Mouse (Mus musculus): ENCODE results near the gene Ccdc57. TPM values are rescaled to one million over a fixed set of nuclear protein-coding genes. Genes with fewer than 3 reads are reported as not detected.
A peak's percentile ranks its signal among the peaks of the same experiment; 100 is the strongest.

The Ccdc57 gene
- total RNA-seq, 2 experiments from 2014 or later = 6.2 to 7.0 TPM

DNA sequence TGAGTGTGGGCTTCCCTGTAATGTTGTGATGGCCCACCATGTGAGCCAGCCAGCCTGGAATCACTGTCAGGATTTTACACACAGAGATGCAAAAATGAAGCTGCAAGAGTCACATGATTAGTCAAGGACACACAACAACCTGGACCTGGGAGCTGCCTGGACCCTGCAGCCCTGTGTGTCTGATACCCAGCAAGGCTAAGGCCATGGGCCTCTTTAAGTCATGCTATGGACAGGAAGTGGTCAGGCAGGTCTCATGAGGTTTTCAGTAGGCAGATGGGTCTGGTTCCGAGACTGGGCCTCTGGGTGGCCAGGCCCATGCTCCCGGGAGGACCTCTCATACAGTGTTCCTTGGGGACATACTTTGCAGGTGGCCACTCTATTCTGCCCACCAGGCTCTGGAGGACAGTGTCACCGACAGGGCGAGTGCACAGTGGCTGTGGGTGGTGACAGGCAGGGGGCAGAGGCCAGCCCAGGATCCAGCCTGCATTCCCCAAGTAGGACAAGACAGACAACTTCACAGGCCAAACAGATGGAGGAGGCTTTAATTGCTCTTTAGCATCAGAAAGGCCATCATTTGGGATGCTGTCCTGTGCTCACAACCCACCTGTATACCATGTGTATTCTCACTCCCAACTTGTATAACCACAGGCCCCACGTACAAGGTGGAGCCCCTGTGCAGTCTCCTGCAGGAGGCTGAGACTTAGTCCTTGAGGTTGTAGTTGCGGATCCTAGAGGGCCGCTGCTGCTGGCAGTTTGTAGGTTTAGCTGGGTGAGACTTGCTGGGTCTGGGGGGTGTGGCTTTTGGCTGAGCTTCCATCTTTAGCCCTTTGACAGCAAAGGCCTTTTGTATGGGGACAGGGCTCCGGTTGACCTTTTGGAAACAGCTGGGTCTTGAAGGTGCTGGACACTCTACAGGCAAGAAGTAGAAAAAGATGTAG is 106.4 kb downstream of the Ccdc57 start:
- no peak for DNase-seq (ENCODE audit: low spot score in 2 of 2)
- intact Hi-C loops (cut with DNase I) = no loop called here

GRCm38 (mm10) chr11:120825289-120825863 is 107.3 kb downstream of the Ccdc57 start:
- DNase-seq (ENCODE audit: low spot score in 2 of 2) = no peak
- intact Hi-C loops (cut with DNase I) = no loop called here

DNA sequence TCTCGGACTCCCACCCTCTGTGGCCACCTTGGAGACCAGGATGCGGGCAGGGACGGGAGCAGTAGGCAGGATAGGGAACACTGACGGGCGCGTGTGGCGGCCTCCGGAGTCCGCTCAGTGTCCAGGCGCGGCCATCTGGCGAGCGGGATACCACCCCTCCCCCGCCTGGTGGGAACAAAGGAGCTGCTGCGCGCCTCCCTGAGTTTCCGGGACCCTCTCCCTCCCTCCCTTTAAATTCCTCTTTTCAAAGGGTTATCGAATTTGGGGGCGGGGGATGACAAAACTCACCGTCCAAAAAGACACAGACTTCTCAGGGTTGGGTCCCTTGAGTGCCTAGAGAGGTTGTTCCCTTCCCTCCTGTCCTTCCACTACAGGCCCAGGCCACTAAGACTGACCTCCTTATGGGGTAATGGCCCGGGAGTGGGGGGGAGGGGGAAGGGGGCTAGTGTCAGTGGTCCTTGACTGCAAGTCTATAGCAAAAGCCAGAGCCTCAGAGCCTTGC is 107.8 kb downstream of the Ccdc57 start:
- DNase-seq (ENCODE audit: low spot score in 2 of 2) = no peak
- intact Hi-C loops (cut with DNase I) = loop anchor here (5.0 kb wide), 1 partner anchor 77 kb away; no protein-coding TSS in a partner anchor

DNA sequence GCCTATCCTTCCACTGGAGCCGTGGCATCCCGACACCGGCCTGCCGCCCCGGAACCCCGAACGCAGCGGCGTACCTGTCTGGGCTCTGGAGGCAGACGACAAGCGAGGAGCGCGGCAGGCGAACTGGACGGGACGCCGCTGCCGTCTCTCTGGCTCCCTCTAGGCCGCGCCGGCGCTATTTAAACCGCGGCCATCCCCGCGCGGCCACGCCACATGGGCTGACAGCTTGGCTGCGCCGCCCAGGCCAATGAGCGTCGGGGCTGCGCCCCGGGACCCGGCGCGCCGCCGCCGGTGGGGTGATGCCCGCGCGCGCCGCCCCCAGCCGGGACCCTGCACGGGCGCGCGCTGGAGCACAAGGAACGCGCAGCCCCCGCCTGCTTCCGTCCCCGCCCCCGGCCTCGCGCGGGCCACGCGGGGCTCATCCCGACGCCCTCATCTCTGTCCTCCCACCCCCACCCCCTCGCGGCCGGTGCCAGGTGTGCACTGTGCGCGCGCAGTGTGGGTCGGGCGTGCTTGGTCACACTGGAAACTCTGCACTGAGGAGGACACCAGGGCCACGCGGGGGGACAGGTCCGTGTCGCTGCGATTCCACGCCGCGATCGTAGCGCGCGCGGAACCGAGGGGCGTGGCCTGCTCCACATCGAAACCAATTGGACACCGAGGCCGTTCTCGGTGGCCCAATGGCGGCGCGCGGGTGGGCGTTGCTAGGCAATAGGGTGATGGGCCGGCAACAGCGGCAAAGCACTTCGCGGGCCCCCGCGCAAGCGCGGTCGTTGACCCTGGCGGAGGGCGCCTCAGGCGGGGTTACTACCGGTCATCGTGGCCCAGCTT is 108.5 kb downstream of the Ccdc57 start, which contains the start of gene Fasn:
Gene Fasn (minus strand): TSS at position 592 of the 831 bp plus-strand sequence.
- intact Hi-C loops (cut with DNase I) = loop anchor here (5.0 kb wide), 1 partner anchor 78 kb away; no protein-coding TSS in a partner anchor
- peak; percentile 98 to 99 for DNase-seq (ENCODE audit: low spot score in 2 of 2)

GRCm38 (mm10) chr11:120823551-120823947 is 109.1 kb downstream of the Ccdc57 start:
- peak in 1 of 2 experiments; percentile 54 for DNase-seq (ENCODE audit: low spot score in 2 of 2)
- intact Hi-C loops (cut with DNase I) = loop anchor here (5.0 kb wide), 1 partner anchor 79 kb away; no protein-coding TSS in a partner anchor

- DNase-seq (ENCODE audit: low spot score in 2 of 2) = no peak
- intact Hi-C loops (cut with DNase I) = loop anchor here (5.0 kb wide), 1 partner anchor 79 kb away; no protein-coding TSS in a partner anchor
These were observed 109.7 kb downstream of the Ccdc57 start for GRCm38 (mm10) chr11:120822831-120823550.

DNA sequence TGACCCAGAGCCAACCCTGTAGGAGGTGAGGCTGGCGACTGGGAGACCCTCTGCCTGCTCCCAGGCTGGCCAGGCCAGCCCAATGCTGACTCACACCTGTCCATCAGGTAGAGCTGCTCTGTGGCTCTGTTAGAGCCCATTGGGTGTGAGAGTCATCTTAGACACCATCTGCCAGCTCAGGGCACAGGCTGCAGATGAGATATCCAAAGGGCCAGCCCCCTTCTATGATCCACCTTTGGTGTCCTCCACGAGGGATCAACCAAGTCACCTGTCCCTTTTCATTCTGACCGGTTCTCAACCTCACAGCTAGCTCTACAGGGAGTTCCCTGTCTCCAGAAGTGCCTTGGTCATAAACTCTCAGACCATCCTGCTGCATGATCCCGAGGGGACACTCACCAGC is 110.4 kb downstream of the Ccdc57 start:
- no peak for DNase-seq (ENCODE audit: low spot score in 2 of 2)
- intact Hi-C loops (cut with DNase I) = loop anchor here (5.0 kb wide), 1 partner anchor 80 kb away; no protein-coding TSS in a partner anchor

DNA sequence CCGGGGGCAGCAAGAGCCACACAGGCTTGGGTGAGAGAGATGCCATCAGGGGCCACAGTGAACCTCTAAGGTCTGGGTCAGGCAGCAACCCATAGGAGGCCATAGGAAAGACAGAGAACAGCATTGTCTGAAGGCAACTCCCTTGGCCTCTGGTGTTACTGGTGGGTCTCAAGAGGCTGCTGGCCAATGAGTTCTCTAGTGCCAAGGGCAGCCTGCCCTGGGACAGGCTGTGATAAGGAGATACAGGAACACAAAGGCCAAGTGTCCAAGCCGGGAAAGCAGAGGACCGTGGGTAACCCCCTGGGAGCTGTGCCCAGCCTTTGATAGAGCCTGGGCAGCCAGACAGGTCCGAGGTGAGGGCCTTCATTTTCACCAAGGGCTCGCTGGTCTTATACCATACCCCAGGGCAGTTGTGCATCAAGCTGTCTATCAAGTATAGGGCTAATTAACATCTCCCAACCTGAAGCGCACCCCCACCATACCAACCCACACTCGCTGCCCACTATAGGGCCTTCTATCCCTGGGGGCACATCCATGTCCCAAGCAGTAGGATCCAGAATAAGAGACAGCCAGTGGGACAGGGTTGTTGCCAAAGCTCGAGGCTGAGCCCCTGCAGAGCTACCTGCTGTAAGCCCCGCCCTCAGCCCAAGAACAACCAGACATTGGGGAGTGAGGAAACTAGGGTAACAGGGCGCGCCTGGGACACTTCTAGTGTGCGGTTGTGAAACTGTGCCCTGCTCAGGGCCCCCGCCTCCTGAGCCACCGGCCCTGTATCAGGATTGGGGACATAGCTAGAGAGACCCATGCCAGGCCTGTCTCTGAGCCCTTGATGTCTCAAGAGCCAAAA is 111.4 kb downstream of the Ccdc57 start:
- intact Hi-C loops (cut with DNase I) = loop anchor here (5.0 kb wide), 1 partner anchor 81 kb away; no protein-coding TSS in a partner anchor

DNA sequence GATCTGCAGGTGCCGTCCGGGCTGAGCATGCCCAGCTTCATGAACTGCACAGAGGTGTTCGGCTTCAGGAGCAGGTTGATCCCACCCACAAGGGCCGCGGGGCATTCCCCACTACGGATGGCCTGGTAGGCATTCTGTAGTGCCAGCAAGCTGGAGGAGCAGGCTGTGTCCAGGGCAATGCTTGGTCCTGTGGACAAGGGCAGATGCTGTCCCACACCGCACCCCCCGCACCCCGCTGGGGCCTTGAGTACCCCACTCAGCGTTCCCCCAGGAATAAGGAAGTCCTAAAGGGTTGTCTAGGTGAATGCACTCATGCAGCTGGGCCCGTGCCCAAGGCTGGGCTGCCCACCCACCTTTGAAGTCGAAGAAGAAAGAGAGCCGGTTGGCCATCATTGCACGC is 112.1 kb downstream of the Ccdc57 start:
- DNase-seq (ENCODE audit: low spot score in 2 of 2) = no peak
- intact Hi-C loops (cut with DNase I) = loop anchor here (5.0 kb wide), 1 partner anchor 82 kb away; no protein-coding TSS in a partner anchor

More for the DNA sequence above, 111.4 kb downstream of the Ccdc57 start:
- no peak for DNase-seq (ENCODE audit: low spot score in 2 of 2)

GRCm38 (mm10) chr11:120819556-120819955 is 113.1 kb downstream of the Ccdc57 start:
- intact Hi-C loops (cut with DNase I) = no loop called here
- no peak for DNase-seq (ENCODE audit: low spot score in 2 of 2)

GRCm38 (mm10) chr11:120818251-120818650 is 114.4 kb downstream of the Ccdc57 start:
- intact Hi-C loops (cut with DNase I) = no loop called here

DNA sequence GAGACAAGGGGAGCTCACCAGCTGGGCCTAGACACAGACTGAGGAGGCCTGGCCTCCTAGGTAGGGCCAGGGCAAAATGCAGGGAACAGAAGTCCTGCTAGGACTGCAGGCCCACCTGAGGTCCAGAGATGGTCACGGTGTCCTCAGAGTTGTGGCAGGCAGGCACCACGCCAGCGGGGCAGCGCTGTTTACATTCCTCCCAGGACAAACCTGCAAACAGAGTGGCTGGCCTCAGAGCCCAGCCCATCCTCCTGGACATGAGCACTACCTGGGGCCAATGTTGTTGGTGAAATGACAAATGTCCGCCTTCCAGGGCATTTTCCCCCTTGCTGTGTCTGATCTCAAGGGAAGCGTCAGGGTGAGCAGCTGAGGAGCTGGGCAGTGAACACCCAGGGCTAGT is 115.3 kb downstream of the Ccdc57 start:
- no peak for DNase-seq (ENCODE audit: low spot score in 2 of 2)
- intact Hi-C loops (cut with DNase I) = no loop called here

More at GRCm38 (mm10) chr11:120818251-120818650, 114.4 kb downstream of the Ccdc57 start:
- no peak for DNase-seq (ENCODE audit: low spot score in 2 of 2)

GRCm38 (mm10) chr11:120812068-120812467 is 120.6 kb downstream of the Ccdc57 start:
- DNase-seq (ENCODE audit: low spot score in 2 of 2) = no peak
- intact Hi-C loops (cut with DNase I) = no loop called here

DNA sequence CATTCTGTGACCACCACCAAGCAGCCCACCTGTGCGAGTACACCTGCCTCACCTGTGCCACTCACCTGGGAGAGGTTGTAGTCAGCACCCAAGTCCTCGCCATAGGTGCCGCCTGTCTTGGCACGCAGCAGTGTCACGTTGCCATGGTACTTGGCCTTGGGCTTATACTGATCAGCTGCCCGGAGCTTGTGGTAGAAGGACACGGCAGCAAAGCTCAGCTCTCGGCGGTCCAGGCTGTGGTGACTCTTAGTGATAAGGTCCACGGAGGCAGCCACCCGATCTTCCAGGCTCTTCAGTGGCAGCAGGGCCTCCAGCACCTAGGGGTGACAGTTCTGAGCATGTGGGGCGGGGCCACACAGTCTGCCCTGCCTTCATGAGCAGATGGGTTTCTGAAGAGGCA is 124.7 kb downstream of the Ccdc57 start:
- no peak for DNase-seq (ENCODE audit: low spot score in 2 of 2)
- intact Hi-C loops (cut with DNase I) = no loop called here

GRCm38 (mm10) chr11:120805375-120806298 is 127.0 kb downstream of the Ccdc57 start:
- no peak for DNase-seq (ENCODE audit: low spot score in 2 of 2)
- intact Hi-C loops (cut with DNase I) = no loop called here

- DNase-seq (ENCODE audit: low spot score in 2 of 2) = no peak
- intact Hi-C loops (cut with DNase I) = no loop called here
These were observed 127.9 kb downstream of the Ccdc57 start for GRCm38 (mm10) chr11:120804769-120805168.

DNA sequence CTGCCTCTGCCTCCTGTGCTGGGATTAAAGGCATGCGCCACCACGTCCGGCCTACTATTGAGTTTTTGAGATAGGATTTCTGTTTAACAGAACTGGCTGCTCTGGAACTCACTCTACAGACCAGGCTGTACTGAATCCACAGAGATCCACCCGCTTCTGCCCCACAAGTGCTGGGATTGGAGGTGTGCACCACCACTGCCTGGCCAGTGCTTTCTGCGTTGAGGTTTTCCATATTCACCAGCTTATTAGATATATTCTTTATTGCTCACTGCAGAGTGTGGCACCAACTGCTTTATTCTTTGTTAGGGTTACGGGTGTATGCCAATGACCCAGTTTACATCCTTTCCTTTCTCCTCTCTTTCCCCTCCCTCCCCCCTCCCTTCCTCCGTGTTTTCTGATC is 128.4 kb downstream of the Ccdc57 start:
- DNase-seq (ENCODE audit: low spot score in 2 of 2) = no peak
- intact Hi-C loops (cut with DNase I) = no loop called here

Data from left cerebral cortex, postnatal 14 days (tissue).